ENCODE assay signal across 18 mouse cellular contexts in genomic region chr17:27712832-27713231, GRCm38 (mm10). TPM values are rescaled to one million over a fixed set of nuclear protein-coding genes. Genes with fewer than 3 reads are reported as not detected.
DNase-seq lines count a peak whose midpoint lies in the region; ATAC-seq and TF ChIP-seq lines count a peak whose summit lies in the region.
"Had no signal": no experiment of that assay in that cellular context is flagged by ENCODE, and none has a peak within 500 bp of the region (broad histone marks: within the 10 kb centered on the region; RNA-seq: fewer than 3 reads in every experiment).

No protein-coding gene starts in this region.

- no peak for ATAC-seq in forebrain, postnatal 0 days
- no peak for ATAC-seq in forebrain, embryonic 11.5 days (replicated peaks; ENCODE audit: low FRiP score)
- peak; percentile 59 for ATAC-seq in lung, embryonic 16.5 days (ENCODE audit: low read depth)
- 0 out of 2 replicates have a peak, but pooled peaks have one; percentile 35 for ATAC-seq in neural tube, embryonic 14.5 days (ENCODE audit: low read depth)
- ATAC-seq: CD4-positive, CD25-positive, alpha-beta regulatory T cell, adult 4 months; midbrain, embryonic 15.5 days had no signal

- peak; percentile 25 for DNase-seq in forebrain, postnatal 0 days
- DNase-seq in forebrain, embryonic 11.5 days (ENCODE audit: low spot score): no peak
- peak; percentile 50 to 55 for DNase-seq in layer of hippocampus, postnatal 10 days (ENCODE audit: low spot score in 2 of 2)
- DNase-seq in layer of hippocampus, postnatal 25 days (ENCODE audit: extremely low spot score in 1 of 2, low spot score in 1 of 2): no peak
- no peak for DNase-seq in right cerebral cortex, postnatal 4 days
- DNase-seq in cerebellum, adult 9-11 months: no peak
- DNase-seq: cerebellum, adult 11 months; gastrocnemius, postnatal 10 days had no signal

- no peak overlapping the region for H3K4me2 ChIP-seq in forebrain, postnatal 0 days (ENCODE audit: low read depth)
- no peak overlapping the region for H3K4me2 ChIP-seq in forebrain, embryonic 11.5 days (ENCODE audit: low read depth, low read length, severe bottlenecking)
- no peak overlapping the region for H3K4me2 ChIP-seq in lung, embryonic 16.5 days (ENCODE audit: low read depth, low read length)
- no peak overlapping the region for H3K4me2 ChIP-seq in neural tube, embryonic 14.5 days (ENCODE audit: low read depth, low read length)
- H3K4me2 ChIP-seq: heart, embryonic 12.5 days; kidney, embryonic 15.5 days; limb, embryonic 12.5 days; midbrain, embryonic 15.5 days had no signal

- H3K4me3 ChIP-seq in forebrain, postnatal 0 days (ENCODE audit: low read depth, low read length): no peak overlapping the region
- H3K4me3 ChIP-seq in forebrain, embryonic 11.5 days (ENCODE audit: low read depth, low read length): no peak overlapping the region
- H3K4me3 ChIP-seq in lung, embryonic 16.5 days (ENCODE audit: low read length): no peak overlapping the region
- H3K4me3 ChIP-seq in neural tube, embryonic 14.5 days (ENCODE audit: low read depth, low read length): no peak overlapping the region
- H3K4me3 ChIP-seq: forebrain, embryonic 10.5 days; heart, embryonic 12.5 days; kidney, embryonic 15.5 days; limb, embryonic 12.5 days; midbrain, embryonic 15.5 days had no signal

- H3K27ac ChIP-seq in forebrain, postnatal 0 days (ENCODE audit: low read depth, low read length): no peak overlapping the region
- no peak overlapping the region for H3K27ac ChIP-seq in forebrain, embryonic 11.5 days (ENCODE audit: low read depth, low read length)
- H3K27ac ChIP-seq in lung, embryonic 16.5 days (ENCODE audit: low read length): no peak overlapping the region
- no peak overlapping the region for H3K27ac ChIP-seq in neural tube, embryonic 14.5 days (ENCODE audit: low read depth, low read length)
- H3K27ac ChIP-seq: forebrain, embryonic 10.5 days; kidney, embryonic 15.5 days; limb, embryonic 12.5 days; midbrain, embryonic 15.5 days had no signal

- TF ChIP-seq CTCF in forebrain, postnatal 0 days (IDR thresholded peaks at IDR 0.05; ENCODE audit: low read depth): no peak

- no peaks in the 10 kb centered on the region for H3K27me3 ChIP-seq in forebrain, postnatal 0 days (ENCODE audit: insufficient read depth, low read length)
- H3K27me3 ChIP-seq in forebrain, embryonic 11.5 days (ENCODE audit: control insufficient read depth, insufficient read depth, low read length): 0 out of 2 replicates have a peak, but pooled peaks cover 2% of the 10 kb centered on the region
- no peaks in the 10 kb centered on the region for H3K27me3 ChIP-seq in lung, embryonic 16.5 days (ENCODE audit: control insufficient read depth, insufficient read depth, low read depth, low read length)
- no peaks in the 10 kb centered on the region for H3K27me3 ChIP-seq in neural tube, embryonic 14.5 days (ENCODE audit: control insufficient read depth, insufficient read depth, low read length)
- H3K27me3 ChIP-seq: midbrain, embryonic 15.5 days had no signal

- no peaks in the 10 kb centered on the region for H3K9me3 ChIP-seq in forebrain, postnatal 0 days (ENCODE audit: low read length)
- no peaks in the 10 kb centered on the region for H3K9me3 ChIP-seq in forebrain, embryonic 11.5 days (ENCODE audit: control insufficient read depth, low read length)
- no peaks in the 10 kb centered on the region for H3K9me3 ChIP-seq in lung, embryonic 16.5 days (ENCODE audit: control insufficient read depth, low read length)
- H3K9me3 ChIP-seq in neural tube, embryonic 14.5 days (ENCODE audit: control insufficient read depth, low read length): no peaks in the 10 kb centered on the region
- H3K9me3 ChIP-seq: forebrain, embryonic 10.5 days; heart, embryonic 12.5 days; kidney, embryonic 15.5 days; limb, embryonic 12.5 days; midbrain, embryonic 15.5 days had no signal

- H3K9ac ChIP-seq in forebrain, postnatal 0 days: no peak overlapping the region
- no peak overlapping the region for H3K9ac ChIP-seq in forebrain, embryonic 11.5 days (ENCODE audit: low read length)
- no peak overlapping the region for H3K9ac ChIP-seq in lung, embryonic 16.5 days (ENCODE audit: low read length)
- no peak overlapping the region for H3K9ac ChIP-seq in neural tube, embryonic 14.5 days (replicated peaks; ENCODE audit: low read depth, low read length)
- H3K9ac ChIP-seq: heart, embryonic 12.5 days; kidney, embryonic 15.5 days; limb, embryonic 12.5 days; midbrain, embryonic 15.5 days had no signal

- 50% methylated on average over 1 of the region's 1 CpGs for WGBS in forebrain, postnatal 0 days
- 91% methylated on average over 1 of the region's 1 CpGs for WGBS in forebrain, embryonic 11.5 days
- WGBS in lung, embryonic 16.5 days: 40% methylated on average over 1 of the region's 1 CpGs
- WGBS in neural tube, embryonic 14.5 days: 55% methylated on average over 1 of the region's 1 CpGs

- H3K36me3 ChIP-seq in forebrain, postnatal 0 days (ENCODE audit: insufficient read depth): no peaks in the 10 kb centered on the region; the same call in 1 of the 2 replicates
- H3K36me3 ChIP-seq in forebrain, embryonic 11.5 days (ENCODE audit: control insufficient read depth, insufficient read depth, low read length): no peaks in the 10 kb centered on the region
- no peaks in the 10 kb centered on the region for H3K36me3 ChIP-seq in lung, embryonic 16.5 days (ENCODE audit: control insufficient read depth, insufficient read depth, low read length)
- H3K36me3 ChIP-seq in neural tube, embryonic 14.5 days (ENCODE audit: control insufficient read depth, insufficient read depth, low read length): no peaks in the 10 kb centered on the region
- H3K36me3 ChIP-seq: forebrain, embryonic 10.5 days; heart, embryonic 12.5 days; kidney, embryonic 15.5 days; limb, embryonic 12.5 days; midbrain, embryonic 15.5 days had no signal

- H3K4me1 ChIP-seq in forebrain, postnatal 0 days (ENCODE audit: insufficient read depth): no peaks in the 10 kb centered on the region
- peaks cover 10% of the 10 kb centered on the region; the same call in 1 of the 2 replicates for H3K4me1 ChIP-seq in forebrain, embryonic 11.5 days (replicated peaks; ENCODE audit: control insufficient read depth, insufficient read depth, low read length)
- peaks cover 7% of the 10 kb centered on the region for H3K4me1 ChIP-seq in lung, embryonic 16.5 days (replicated peaks; ENCODE audit: control insufficient read depth, insufficient read depth, low read length)
- no peaks in the 10 kb centered on the region for H3K4me1 ChIP-seq in neural tube, embryonic 14.5 days (ENCODE audit: control insufficient read depth, insufficient read depth, low read length)

RNA-seq across cellular contexts. Expression of gene Spdef, which starts 15.9 kb away (rescaled TPM):
- total RNA-seq in forebrain, postnatal 0 days (2014; rRNA removed): 2.3 and 3.5 TPM in 2 replicates
- polyA plus RNA-seq in forebrain, postnatal 0 days (2015; fragmentation: Nextera tagmentation; extraction: Ambion mirVana): 1.5 and 2.3 TPM in 2 replicates
- polyA plus RNA-seq in forebrain, embryonic 11.5 days (2014; fragmentation: Nextera tagmentation; extraction: Ambion mirVana): 0.15 TPM in 1 of 2 replicates, not detected in the other
- 1 to 10 TPM; 1.1 to 1.3 TPM for total RNA-seq in layer of hippocampus, postnatal 10 days (2021)
- not detected for total RNA-seq in layer of hippocampus, postnatal 25 days (2021)
- 2.4 and 2.6 TPM in 2 replicates for polyA plus RNA-seq in lung, embryonic 16.5 days (2015; fragmentation: Nextera tagmentation; extraction: Ambion mirVana)
- polyA plus RNA-seq in neural tube, embryonic 14.5 days (2014; fragmentation: Nextera tagmentation; extraction: Ambion mirVana): 0.59 and 1.3 TPM in 2 replicates
- polyA plus RNA-seq: CD4-positive, CD25-positive, alpha-beta regulatory T cell, adult 4 months; embryonic facial prominence, embryonic 11.5 days; hindbrain, embryonic 11.5 days had no signal

RNA-seq across cellular contexts. Expression of gene Pacsin1, which starts 57.5 kb away (rescaled TPM):
- total RNA-seq in forebrain, postnatal 0 days (2014; rRNA removed): 29.3 and 38.7 TPM in 2 replicates
- 42.5 and 62.5 TPM in 2 replicates for polyA plus RNA-seq in forebrain, postnatal 0 days (2015; fragmentation: Nextera tagmentation; extraction: Ambion mirVana)
- 4.7 and 5.3 TPM in 2 replicates for polyA plus RNA-seq in forebrain, embryonic 11.5 days (2014; fragmentation: Nextera tagmentation; extraction: Ambion mirVana)
- 100 to 1,000 TPM; 180 to 190 TPM for total RNA-seq in layer of hippocampus, postnatal 10 days (2021)
- 100 to 1,000 TPM; 302 to 321 TPM for total RNA-seq in layer of hippocampus, postnatal 25 days (2021)
- polyA plus RNA-seq in lung, embryonic 16.5 days (2015; fragmentation: Nextera tagmentation; extraction: Ambion mirVana): 0.88 and 1.9 TPM in 2 replicates
- polyA plus RNA-seq in neural tube, embryonic 14.5 days (2014; fragmentation: Nextera tagmentation; extraction: Ambion mirVana): 45.5 and 53.6 TPM in 2 replicates

Comparison
In these comparisons a context has a peak if more than half of its experiments do, and no peak if none do; other contexts are left out.
1. DNase-seq: peak in forebrain, postnatal 0 days (single experiment) and layer of hippocampus, postnatal 10 days (2 of 2); none in forebrain, embryonic 11.5 days (single experiment), layer of hippocampus, postnatal 25 days (0 of 2), right cerebral cortex, postnatal 4 days (single experiment) and cerebellum, adult 9-11 months (single experiment).
2. ATAC-seq: peak in lung, embryonic 16.5 days (single experiment) and neural tube, embryonic 14.5 days (single experiment); none in forebrain, postnatal 0 days (single experiment) and forebrain, embryonic 11.5 days (single experiment).